Mouse (Mus musculus) kidney, postnatal 4 days (tissue): ENCODE measurements around the gene Gcnt7.

Experiments used
- DNase-seq, 2 experiments: peaks; one replicate each; pipeline ENCODE4 v3.0.0; 2021; ENCODE audit warnings: mixed read lengths in 2 of 2

Gene Gcnt7

DNA sequence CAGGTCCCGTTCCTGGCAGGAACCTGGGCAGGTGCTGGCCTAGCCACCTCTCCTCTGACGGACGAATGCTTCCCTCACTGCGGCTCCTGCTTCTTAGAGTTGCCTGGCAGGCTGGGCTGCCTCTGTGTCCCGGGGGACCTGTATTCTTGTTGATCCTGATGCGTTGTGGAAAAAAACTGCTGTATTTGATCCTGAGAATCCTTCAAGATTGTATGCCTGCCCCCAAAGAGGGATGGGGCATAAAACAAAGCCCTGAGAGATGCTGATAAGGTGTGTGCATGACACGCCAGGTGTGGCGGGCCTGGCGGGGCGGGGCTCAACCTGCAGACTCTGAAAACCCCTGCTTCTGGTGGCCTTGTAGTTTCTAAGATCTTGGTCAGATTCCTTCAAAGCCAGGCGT, at the start of gene Gcnt7:
TSS of gene Gcnt7 (minus strand) at position 101 of the 400 bp plus-strand sequence.
- DNase-seq = no peak

DNA sequence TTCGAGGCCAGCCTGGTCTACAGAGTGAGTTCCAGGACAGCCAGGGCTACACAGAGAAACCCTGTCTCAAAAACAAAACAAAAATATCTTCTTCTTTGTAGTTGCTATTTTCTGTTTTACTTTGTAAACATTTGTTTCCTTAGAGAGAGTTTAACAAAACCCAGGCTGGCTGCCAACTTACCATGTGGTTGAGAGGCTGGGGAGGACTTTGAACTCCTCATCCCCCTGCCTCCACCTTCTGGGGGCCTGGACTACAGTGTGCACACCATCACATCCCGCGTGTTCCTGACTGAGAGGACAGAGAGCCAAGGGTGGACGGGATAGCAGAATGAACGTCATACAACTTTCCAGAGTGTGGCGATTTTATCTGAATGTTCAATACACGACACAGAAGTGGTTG, 47.7 kb upstream of the Gcnt7 start:
- DNase-seq = peak; percentile 17 to 41

DNA sequence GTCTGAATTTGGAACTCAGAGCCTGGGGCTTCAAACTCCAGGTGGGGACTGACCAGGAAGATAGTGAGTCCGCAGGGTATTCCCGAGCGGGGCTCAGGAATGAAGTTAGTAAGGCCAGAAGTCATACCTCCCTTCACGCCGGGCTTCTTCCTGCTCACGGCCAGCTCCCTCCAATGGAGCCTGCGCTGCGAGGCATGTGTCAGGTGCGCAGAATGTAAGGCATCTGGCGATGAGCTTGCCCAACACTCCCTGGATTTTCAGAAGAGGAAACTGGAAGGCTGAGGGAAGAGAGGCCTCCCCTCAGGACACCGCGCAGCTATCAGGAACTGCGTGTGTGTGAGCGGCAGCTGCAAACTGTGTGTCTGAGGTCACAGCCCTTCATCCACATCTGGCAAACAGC, 43.8 kb upstream of the Gcnt7 start:
- no peak for DNase-seq

DNA sequence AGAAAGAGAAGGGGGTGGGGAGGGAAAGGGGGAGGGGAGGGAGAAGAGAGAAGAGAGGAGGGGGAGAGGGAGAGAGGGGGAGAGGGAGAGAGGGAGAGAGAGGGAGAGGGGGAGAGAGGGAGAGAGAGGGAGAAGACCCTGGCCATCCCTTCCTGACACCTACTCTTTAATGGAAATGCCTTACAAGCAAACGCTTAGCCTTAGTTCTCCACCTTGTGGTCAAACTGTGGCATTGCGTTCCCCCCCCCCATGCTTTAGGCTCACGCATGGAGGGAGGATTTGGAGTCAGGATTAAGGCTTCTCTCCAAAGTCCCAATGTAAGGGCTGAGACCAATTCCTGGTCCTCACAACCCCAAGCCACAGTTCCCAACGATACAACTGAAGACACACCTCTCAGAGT, 42.9 kb upstream of the Gcnt7 start:
- DNase-seq = peak; percentile 59 to 60

DNA sequence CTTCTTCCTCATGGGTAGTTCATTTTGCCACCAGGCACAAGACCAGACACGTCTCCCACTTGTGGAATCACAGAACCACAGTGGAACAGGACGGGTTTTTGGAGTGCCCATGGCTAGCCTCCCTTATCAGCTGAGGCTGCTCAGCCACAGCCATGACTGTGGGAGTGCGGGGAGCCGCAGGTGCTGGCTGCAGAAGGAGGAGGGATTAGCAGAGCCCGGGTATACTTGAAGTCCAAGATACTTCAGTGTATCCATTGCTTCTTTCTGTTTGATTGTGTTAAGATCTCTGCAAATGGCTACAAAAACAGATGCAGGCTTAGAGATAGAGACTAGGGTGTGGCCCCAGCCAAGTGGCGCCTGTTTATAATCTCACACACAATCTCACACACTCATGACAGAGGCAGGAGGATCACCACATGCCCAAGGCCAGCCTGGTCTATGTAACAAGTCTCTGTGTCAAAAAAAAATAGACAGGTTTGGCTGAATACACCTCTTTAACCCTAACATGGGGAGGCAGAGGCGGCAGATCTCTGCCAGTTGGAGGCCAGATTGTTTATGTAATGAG, 42.4 kb upstream of the Gcnt7 start:
- no peak for DNase-seq

DNA sequence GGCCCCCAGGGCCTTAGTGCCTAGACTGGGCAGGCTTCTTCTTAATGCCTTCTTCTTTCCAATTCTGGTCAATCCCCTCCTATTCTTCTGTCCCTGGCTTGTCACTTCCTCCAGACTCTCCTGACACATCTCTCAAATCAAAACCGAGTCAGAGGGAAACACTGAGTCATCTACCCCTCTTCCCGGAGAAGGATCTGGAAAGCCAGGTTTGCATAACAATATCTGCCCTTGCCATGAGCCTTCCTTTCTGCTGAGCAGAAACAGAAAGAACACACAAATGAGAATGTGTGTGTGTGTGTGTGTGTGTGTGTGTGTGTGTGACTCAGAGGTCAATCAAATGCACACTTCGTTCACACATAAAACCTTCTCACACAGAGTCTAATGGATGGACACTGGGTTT, 40.4 kb upstream of the Gcnt7 start:
- no peak for DNase-seq

DNA sequence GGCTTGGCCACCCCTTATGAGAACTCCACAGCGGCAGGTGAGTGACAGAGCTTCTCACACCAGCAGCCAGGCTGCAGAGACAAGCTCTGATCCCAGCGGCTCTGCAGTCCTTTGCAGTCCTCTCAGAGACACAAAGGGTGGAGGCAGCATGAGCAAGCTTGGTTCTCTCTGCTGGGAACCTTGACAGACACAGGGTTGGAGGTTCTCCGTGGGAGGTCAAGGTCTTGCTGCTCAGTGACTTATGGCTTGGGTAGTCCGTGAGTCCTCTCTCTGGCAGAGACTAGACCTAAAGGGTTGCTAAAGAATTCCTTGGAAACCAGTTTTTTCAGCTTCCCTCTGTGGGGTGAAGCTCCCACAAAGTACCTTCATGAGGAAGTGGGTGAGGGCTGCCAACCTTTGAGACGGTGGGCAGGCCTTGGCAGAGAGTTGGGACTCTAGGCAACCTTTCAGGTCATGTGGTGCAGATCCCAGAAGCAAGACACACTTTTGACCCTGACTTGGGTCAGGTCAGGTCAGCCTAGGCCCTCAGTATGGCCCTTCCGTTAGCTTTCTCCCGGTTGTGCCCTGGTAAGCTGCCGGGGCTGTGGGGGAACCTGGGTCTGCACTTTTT, 38.4 kb upstream of the Gcnt7 start:
- no peak for DNase-seq

DNA sequence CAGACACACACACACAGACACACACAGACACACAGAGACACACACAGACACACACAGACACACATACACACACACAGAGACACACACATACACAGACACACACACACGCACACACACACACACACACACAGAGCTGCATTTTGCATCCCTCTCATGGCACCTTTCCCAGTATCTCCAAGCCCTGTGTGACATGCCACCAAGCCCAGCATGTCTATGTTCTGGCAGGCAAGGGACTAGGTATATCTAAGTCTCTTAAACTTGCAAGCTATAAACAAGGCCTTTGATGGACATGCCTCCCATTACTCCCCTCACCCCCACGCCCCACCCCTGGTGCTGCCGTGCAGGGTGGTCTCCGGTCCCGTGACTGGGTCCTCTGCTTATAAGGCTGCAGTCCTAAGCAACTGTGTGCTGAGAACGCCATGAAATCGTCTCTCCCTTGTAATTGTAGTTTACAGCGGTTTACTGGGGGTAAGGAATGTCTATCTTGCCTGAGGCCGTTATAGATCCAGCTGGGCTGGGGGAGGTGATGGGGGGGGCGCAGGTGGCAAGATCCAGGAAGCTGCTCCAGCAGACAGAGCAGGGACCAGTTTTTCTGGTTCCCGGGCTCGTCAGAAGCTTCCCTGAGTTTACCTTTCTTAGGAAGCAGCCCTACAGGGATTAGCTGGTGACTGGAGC, 26.4 kb upstream of the Gcnt7 start:
- DNase-seq = no peak

DNA sequence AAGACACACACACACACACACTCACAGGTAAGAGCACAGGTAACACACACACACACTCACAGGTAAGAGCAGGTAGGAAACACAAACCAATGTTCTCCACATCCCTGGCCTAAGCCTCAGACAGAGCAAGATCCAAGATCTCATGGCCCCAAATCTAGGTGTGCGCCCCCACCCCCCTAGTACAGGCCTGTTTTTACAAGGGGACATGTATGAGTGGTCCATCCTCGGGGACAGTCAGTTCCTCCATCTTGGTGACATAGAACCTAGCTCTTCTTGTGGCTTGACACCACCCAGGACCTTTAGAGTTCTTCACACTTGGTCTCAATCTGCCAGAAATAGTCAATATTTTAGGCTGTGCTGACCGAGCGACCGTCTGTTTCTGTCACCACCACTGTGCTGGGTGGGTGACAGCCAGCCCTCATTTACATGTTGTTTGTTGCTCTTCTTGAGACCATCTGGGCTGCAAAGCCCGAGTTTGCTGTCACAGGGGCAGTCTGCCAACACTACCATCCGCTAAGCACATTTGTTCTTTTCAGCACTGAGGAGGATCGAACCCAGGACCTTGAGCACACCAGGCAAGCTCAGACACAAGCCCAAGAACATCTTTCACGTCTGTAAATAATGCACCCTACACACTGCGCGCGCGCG, 25.5 kb upstream of the Gcnt7 start:
- no peak for DNase-seq

DNA sequence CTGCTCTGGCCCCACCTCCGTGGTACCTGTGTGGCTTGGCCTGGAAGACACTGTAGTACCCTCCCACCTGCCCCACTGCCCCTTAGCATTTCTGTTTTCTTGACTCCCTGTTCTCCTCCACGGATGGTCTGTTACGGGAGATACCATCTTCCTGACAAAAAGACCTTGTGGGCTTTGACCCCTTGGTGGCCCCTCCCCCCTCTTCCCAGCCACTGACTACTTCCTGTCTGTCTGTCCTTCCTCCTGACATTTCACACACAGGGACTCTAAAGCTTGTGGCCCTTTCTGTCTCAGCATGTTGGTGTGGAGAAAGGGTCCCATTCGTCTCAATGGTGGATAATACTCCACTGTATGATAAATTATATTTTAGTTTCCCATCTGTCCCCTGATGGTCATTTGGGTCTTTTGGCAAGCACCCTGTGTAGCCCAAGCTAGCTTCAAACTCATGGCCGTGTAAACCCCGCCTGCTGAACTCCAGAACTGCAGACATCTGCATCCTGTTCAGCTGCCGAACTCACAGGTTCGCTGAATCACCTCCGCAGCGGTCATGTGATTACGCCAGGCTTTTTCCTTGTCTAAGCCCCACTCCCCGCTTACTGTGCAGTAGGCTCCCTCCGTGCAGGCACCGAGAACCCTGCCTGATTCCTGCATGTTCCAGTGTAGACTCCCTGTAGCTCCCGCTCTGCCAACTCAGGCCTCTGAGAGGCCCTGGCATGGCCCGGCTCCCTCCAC, 23.4 kb upstream of the Gcnt7 start:
- DNase-seq = no peak

DNA sequence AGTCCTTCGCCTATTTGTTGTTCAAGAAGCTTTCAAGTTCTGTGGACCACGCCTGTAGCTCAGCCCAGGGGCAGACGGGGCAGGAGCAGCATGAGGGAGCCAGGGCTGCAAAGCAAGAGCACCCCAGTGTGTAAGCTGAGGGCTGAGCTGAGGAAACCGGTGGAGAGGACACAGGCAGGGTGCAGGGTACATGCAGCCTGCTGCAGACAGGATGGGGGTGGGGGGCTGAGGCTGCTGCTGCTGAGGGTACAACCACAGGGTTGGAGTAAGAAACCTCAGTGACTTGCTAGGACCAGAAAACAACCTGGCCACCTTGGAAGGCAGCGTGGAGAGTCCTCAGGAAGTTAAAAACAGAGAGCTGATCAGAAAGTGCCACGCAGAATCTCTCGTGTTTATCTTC, 21.9 kb upstream of the Gcnt7 start:
- no peak for DNase-seq

DNA sequence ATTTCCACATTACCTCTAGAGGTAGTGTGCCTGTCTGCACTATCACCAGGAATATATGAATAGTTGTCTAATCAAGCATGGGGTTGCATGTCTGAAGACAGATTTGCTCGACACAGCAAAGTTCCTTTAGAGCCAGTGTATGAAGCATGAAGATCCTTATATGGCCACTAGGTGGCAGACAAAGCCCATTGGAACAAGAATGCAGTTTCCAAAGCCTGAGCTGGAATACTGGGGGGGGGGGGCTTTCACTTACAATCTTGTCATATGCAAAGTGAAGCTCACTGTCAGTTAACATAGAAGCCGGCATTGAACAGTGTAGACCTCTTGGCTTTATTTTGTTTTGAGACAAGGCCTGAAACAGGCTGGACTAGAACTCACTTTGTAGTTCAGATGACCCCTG, 19.5 kb upstream of the Gcnt7 start:
- DNase-seq = peak; percentile 36 to 63

DNA sequence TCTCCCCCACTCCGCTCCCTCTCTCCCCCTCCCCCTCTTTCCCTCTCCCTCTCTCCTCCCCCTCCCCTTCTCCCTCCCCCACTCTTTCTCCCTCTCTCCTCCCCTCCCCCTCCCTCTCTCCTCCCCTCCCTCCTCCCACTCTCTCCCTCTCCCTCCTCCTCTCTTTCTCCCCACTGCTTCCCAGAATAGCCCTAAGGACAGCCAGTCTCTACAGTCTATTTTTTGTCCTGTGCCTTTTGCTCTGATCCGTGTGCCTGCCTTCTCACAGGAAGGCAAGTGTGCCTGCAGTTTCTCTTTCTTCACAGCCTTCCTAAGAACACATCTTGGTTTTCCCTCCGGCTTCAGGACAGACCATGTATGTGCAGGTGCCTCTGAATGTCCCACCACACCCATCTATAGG, 19.0 kb upstream of the Gcnt7 start:
- no peak for DNase-seq

DNA sequence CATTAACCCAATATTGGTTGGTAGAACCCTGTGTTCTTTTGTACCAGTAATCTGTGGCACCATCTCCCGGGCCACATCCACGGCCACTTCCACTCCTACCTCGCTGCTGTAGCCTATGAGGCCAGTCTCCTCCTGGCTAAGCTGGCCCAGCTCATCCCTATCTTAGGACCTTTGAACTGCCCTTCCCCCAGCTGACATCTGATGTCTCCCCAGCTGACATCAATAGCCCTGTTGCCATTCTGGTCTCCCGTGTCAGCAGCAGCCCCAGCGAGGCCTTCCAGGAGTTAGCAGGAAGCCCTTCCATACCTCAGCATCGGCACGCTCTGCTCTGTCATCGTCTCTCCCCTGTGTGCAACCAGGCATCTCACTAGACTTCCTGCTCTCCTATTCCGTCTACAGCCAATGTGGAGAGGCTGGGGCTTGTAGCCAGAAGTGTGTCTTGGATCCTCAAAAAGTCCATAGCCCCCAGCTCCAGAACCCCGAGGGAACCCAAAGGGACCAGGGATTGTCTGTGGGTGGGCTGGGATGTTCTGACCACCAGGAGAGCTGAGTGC, 18.4 kb upstream of the Gcnt7 start:
- DNase-seq = peak; percentile 22 to 29

DNA sequence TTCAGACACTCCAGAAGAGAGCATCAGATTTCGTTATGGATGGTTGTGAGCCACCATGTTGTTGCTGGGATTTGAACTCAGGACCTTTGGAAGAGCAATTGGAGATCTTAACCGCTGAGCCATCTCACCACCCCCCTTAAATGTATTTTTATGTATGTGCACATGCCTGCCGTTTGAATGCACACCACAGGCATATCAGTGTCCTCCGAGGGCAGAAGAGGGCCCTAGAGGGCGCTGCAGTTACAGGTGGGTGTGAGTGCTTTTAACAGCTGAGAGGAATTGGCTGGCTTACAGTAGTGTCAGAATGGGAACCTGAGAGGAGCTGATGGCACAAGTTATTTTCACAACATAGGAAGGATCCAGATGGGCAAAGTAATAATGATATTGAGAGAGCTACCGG, 16.6 kb upstream of the Gcnt7 start:
- DNase-seq = peak; percentile 63 to 74

DNA sequence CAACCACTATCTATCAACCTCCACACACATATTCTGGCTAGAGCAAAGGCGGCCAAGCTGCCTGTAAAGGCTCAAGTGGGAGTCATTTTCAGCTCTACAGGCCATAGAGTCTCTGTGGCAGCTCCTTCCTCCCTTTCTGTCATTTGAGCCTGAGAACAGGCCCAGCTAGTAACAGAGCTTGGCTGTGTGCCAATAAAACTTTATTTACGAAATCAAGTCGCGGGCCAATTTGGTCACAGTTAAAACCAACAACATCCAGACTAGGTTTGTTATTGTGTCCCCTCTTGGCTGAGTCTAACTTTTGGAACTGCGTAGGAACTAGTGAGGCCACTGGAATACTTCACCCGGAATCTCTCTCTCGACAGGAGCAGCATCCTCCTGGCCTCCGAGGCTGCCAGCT, 15.2 kb upstream of the Gcnt7 start:
- no peak for DNase-seq

DNA sequence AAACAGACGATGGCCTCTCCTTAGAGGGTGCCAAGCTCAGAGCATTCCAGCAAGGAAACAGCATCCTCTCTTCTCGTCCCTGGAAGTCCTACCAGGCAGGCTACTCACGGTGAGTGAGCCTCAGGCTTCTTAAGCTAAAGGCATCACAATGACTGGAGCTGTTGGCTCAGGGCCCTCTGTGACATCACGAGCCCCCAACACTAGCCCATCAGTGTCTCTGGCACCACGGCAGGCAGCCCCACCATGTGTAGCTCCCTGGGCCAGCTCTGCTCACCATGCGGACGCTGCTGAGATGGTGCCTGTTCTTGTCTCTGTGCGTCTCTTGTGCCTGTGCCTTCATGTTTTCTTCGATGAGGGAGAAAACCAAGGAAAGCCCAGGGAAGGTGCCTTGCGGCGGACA, 13.9 kb upstream of the Gcnt7 start, which contains the start of gene Fam209:
TSS of gene Fam209 (plus strand) at position 203 of the 400 bp plus-strand sequence.
- DNase-seq = no peak

DNA sequence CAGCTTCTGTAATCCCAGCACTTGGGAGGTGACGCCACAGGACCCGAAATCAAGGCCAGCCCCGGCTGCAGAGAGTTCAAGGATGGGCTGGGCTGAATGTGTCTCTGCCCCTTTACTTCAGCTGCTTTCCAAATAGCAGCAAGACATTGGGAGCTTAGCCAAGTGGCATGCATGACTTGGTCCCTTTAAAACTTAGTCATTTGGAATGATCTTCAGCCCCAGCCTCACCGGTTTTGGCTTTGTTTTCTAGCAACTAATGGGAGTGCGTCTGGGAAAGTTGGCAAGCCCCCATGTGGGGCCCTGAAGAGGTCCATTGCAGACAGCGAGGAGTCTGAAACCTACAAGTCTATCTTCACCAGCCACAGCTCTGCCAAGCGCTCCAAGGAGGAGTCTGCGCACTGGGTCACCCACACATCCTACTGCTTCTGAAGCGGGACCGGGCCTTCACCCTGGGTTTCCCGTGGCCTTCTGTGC, 10.0 kb upstream of the Gcnt7 start:
- peak in 1 of 2 experiments; percentile 45 for DNase-seq

DNA sequence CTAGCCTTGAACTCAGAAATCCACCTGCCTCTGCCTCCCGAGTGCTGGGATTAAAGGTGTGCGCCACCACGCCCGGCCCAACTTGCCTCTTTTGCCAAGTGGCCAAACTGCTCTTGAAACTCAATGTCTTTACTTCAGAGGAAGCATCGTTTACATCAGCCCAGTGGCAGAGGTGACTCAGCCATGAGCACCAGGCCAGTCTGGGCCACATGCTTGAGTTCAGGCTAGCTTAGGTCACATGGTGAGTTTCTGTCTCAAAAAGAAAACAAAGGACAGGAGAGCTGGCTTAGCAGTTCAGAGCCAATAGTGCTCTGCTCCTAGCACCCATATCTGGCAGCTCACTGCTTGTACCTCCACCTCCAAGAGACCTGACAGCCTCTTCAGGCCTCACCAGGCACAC, 8.8 kb upstream of the Gcnt7 start:
- no peak for DNase-seq

DNA sequence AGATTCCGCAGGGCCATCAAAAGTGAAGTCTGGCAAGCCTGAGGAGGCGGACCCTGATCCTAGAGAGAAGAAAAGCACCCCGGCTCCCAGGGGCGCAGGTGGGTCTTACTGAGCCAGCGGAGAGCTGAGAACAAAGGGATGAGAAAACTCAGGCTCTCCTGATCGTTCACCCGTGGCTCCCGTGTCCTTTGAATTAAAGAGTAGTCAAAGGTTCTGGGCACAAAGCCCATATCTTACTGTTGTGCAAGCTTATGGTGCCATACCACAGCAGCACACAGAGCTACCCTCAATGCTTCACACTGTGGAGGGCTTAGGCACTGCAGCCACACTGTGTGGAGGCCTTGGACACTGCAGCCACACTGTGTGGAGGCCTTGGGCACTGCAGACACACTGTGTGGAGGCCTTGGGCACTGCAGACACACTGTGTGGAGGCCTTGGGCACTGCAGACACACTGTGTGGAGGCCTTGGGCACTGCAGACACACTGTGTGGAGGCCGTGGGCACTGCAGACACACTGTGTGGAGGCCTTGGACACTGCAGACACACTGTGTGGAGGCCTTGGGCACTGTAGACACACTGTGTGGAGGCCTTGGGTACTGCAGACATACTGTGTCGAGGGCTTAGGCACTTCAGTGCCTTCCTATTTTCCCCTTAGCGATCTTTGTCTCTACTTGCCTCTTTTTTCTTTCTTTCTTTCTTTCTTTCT, 8.2 kb upstream of the Gcnt7 start:
- peak in 1 of 2 experiments; percentile 12 for DNase-seq

DNA sequence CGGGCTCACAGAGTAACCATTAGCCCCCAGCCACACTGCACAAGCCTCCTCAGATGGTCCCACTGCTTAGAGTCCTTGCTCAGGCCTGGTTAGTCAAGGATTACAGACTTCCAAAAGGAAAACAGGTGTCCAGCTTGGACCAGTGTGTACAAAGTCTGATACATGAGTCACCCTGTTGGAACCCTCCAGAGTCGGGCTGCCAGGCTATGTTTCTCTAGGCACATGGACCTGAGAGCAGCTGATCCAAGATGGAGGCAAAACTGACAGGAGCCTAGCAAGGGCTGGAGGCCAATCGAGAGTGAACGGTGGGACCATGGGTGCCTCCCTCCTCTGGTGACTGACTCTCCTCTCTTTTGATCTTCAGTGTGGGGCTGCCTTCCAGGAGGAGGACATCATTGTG, 4.4 kb upstream of the Gcnt7 start:
- DNase-seq = no peak

DNA sequence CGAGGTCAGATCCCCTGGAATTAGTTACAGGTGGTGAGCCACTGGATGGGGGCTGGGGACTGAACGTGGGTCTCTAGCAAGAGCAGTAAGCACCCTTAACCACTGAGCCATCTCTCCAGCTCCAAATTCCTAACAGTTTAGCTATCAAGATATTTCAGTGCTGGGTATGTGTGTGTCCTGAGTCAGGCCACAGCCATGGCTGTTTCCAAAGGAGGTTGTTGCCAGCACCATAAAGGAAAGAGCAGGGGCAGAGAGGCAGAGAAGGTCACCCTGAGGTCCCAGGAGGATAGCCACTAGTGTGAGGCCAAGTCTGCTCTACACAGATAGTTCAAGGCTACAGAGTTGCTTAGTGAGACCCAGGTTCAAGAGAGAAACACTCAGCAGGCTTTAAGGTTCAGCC, 2.3 kb upstream of the Gcnt7 start:
- no peak for DNase-seq
